Mouse (Mus musculus) brown adipose tissue, adult 24 weeks (tissue): Measurements from ENCODE around the gene Stxbp1. TPM values are rescaled to one million over a fixed set of nuclear protein-coding genes. Genes with fewer than 3 reads are reported as not detected.
A peak's percentile ranks its signal among the peaks of the same experiment; 100 is the strongest.

Experiments used
- H3K27ac ChIP-seq: fragments of 200-500 bp; replicated peaks from 2 replicates; pipeline ENCODE4 v1.5.1; 2012; ENCODE audit warnings: low read depth, mild to moderate bottlenecking, low read length
- H3K4me1 ChIP-seq: fragments of 200-500 bp; 2 replicates; pipeline ENCODE4 v1.6.1; 2012; ENCODE audit warnings: low read length, mixed read lengths; ENCODE audit not compliant: control insufficient read depth, insufficient read depth, insufficient read length
- H3K4me3 ChIP-seq: fragments of 200-500 bp; 2 replicates; pipeline ENCODE4 v1.5.1; 2012; ENCODE audit warnings: low read depth, mild to moderate bottlenecking, low read length, moderate library complexity; ENCODE audit not compliant: insufficient read depth
- polyA plus RNA-seq: library from polyadenylated mRNA; stranded (reverse); fragments of >200 nt; gene quantifications from 2 replicates; pipeline ENCODE4 v1.2.4, GENCODE M21; 2012; ENCODE audit not compliant: missing spikeins, insufficient read depth, insufficient read length

Stxbp1 gene
- polyA plus RNA-seq, 1 experiment, result 4.0 TPM

- no peaks in the 10 kb centered on the region for H3K4me1 ChIP-seq
- no peak overlapping the region for H3K4me3 ChIP-seq
- H3K27ac ChIP-seq, result no peak overlapping the region
Observed at GRCm38 (mm10) chr2:32808816-32809566, 38.1 kb downstream of the Stxbp1 start.

DNA sequence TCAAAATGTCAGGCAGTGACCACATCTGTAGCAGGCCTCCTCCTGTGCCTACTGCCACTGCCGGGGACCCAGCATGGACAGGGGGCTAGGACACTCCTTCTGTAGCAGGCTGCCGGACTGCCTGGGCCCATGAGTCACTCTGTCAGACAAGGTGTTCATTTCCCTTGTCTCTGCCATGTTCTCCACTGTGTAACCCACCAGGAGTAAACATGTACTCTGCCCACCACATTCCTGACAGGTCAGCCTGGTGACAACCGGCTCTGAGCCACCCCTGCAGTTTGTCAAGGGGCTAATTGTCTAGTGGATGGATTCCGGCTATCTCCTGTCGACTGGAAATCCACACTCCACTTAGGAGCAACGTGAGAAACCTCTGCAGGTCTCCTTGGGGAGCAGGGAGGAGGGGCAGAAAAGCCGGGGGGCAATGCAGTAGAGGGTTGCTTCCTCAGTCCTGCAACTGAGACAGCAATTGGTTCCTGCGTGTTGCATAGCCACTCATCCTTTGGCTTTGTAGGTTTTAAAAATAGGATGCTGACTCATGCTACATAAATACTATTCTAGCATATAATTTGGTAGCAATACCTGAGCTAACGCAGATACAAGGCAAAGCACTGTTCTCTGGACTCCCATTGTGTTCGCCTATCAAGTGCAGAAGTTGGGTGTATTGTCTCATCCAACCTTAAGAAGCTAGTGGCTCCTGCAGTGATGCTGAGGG lies 48.6 kb downstream of the Stxbp1 start:
- H3K4me3 ChIP-seq, result no peak overlapping the region
- no peaks in the 10 kb centered on the region for H3K4me1 ChIP-seq
- H3K27ac ChIP-seq, result no peak overlapping the region

DNA sequence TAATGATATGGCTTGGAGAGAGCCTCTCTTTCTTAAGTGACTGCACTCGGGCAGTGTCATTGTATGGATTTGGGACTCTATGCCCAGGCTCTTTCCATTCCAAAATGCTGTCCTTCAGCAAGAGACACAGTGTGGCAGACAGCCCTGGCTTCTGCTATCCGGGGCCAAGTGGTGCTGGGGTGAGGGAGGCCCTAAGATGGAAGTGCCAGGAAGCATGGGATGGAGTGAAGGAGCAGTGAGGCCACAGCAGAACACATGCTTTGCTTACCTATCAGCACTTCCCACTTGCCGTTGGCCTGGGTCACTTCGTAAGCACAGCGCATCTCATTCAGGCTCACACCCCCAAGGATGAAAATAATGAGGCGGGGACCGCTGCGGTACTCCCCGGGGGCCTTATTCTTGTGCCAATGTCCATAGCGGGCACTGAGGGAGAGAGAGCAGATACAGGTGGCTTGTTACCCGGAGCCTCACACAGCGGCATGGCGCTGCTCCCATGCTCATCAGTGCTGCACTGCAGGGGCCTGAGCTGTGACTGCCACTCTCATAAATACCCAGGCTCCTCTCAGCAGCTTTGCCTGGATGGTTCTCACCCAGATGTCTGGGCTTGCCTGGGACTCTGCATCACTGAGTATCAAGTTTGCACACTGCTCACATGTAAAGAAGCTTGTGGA lies 51.2 kb downstream of the Stxbp1 start:
- Histone ChIP-seq H3K27ac (no peak overlapping the region), H3K4me1 (no peaks in the 10 kb centered on the region), H3K4me3 (no peak overlapping the region)

- no peaks in the 10 kb centered on the region for H3K4me1 ChIP-seq
- H3K27ac ChIP-seq, result no peak overlapping the region
- H3K4me3 ChIP-seq, result no peak overlapping the region
Observed at GRCm38 (mm10) chr2:32791297-32791696, 55.7 kb downstream of the Stxbp1 start.

GRCm38 (mm10) chr2:32788581-32788980 lies 58.5 kb downstream of the Stxbp1 start:
- H3K4me1 ChIP-seq, result no peaks in the 10 kb centered on the region
- H3K27ac ChIP-seq, result no peak overlapping the region
- H3K4me3 ChIP-seq, result no peak overlapping the region

DNA sequence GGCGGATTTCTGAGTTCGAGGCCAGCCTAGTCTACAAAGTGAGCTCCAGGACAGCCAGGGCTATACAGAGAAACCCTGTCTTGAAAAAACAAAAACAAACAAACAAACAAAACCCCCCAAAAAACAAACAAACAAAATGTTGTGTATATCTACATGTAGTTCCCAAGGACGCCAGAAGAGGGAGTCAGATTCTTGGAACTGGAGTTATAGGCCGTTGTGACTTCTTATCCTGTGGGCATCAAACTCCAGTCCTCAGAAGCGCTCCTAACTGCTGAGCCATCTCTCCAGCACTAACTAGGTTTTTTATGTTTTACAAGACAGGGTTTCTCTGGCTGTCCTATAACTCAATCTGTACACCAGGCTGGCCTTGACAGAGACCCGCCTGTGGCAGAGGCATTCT lies 59.9 kb downstream of the Stxbp1 start:
- H3K4me3 ChIP-seq, result no peak overlapping the region
- H3K27ac ChIP-seq, result no peak overlapping the region
- H3K4me1 ChIP-seq, result no peaks in the 10 kb centered on the region

- Histone ChIP-seq H3K4me1 (no peaks in the 10 kb centered on the region), H3K4me3 (peak within 1 kb of the TSS; percentile 24; the same call in 1 of the 2 replicates), H3K27ac (no peak within 1 kb of the TSS)
Observed at GRCm38 (mm10) chr2:32784048-32784681, 62.9 kb downstream of the Stxbp1 start, which contains the start of gene Cfap157. TSS of gene Cfap157 (minus strand) at chr2:32784428.

DNA sequence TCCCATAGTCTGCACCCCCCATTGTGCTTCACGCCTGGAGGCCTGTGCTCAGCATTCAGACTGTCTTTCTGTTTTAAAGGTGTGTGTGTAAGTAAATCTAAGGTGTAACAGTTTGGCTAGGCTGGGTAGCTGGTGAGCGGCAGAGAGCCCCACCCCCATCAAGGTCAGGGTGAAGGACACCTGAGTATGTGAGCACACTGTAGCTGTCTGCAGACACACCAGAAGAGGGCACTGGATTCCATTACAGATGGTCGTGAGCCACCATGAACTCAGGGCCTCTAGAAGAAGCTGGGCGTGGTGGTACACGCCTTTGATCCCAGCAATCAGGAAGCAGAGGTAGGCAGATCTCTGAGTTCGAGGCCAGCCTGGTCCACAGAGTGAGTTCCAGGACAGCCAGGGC lies 65.3 kb downstream of the Stxbp1 start:
- H3K4me3 ChIP-seq, result no peak overlapping the region
- H3K27ac ChIP-seq, result no peak overlapping the region
- no peaks in the 10 kb centered on the region for H3K4me1 ChIP-seq

DNA sequence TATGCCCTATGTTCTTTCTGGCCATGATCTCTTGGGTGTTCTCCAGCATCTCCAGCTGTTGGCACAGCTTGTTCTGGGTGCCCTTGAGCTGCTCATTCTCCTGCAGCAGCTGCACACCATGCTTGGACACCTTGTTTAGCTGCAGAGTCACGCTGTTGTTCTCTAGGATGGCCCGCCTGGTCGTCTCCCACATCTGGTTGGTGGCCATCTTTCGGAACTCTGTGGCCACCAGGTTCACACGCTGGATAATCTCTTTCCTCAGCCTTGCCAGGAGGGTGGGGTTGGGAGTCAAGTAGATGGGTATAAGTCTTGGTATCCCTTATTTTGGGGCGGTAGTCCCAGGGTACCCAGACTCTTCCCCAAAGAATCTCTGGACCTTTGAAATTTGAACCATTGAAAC lies 67.3 kb downstream of the Stxbp1 start:
- H3K4me1 ChIP-seq, result no peaks in the 10 kb centered on the region

DNA sequence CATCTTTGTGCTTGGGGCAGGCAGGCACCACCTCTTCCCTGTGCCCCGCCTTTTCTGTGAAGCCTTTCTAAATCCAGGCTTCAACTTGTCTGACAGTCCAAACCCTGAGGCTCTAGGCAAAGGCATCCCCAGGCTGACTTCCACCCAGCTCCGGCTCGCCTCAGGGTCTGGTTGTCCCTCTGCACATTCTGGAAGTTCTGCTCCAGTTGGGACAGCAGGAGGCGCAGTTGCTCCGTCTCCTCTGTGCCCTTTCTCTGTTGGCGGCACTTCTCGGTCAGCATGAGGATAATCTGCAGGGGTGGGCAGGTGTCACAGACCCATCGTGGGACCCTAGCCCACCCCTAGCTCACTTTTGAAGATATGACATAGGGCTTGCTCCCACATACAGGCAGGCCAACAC lies 67.9 kb downstream of the Stxbp1 start:
- Histone ChIP-seq H3K4me1 (no peaks in the 10 kb centered on the region), H3K27ac (no peak overlapping the region), H3K4me3 (no peak overlapping the region)

More for the DNA sequence above, 67.3 kb downstream of the Stxbp1 start:
- H3K4me3 ChIP-seq, result no peak overlapping the region
- no peak overlapping the region for H3K27ac ChIP-seq

DNA sequence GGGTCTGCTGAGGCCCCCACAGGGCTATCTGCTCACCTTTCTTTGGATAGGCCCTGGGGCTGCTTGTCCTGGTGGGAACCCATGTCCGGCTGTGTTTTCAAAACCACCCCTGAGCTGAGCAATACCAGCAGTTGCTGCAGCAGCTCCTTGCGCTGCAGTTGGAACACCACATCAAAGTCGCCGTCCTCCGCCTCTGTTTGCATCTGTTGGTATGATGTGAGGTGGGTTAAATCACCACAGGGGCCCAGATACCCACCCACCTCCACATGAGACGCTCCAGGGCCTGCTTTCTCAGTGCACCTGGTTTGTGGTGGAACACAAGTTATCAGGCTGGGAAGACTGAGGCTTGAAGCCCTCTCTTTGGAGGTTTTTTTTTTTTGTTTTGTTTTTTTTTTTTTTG lies 69.0 kb downstream of the Stxbp1 start:
- Histone ChIP-seq H3K4me3 (no peak overlapping the region), H3K4me1 (no peaks in the 10 kb centered on the region), H3K27ac (no peak overlapping the region)

- Histone ChIP-seq H3K4me3 (peak overlapping the region; percentile 61), H3K27ac (no peak overlapping the region), H3K4me1 (no peaks in the 10 kb centered on the region)
Observed at GRCm38 (mm10) chr2:32776192-32776591, 70.9 kb downstream of the Stxbp1 start.

DNA sequence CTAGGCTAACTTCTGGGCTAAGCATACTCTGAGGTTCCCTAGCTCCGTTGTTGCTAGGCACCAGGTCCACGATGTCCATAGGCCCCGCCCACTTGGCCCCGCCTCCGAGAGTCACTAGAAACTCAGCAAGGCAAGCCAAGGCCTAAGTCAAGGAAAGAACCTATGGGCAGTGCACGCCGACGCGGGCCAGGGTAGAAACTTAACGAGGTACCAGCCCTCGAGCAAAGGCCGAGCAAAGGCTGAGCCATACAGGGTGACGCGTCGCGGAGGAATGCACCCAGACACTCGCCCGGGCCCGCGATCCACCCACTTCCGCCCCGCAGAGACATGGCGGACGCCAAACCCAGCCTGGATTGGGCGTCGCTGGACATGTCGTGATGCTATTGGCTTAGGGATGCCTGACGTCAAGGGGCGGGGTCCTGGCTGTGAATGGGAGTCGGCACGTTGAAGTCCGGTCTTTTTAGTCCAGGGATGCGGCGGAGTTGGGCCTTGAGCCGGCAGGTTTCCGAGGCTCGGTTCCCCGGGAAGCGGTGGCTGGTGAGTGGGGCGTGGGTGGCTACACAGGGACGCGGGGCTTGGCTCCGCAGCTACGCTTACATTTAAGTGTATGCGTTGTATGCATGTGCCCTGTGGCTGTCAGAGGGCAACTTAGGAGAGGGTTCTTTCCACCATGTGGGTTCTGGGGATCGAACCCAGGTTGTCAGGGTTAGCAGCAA lies 71.5 kb downstream of the Stxbp1 start, which contains the start of the genes Ttc16 and Ptrh1:
Gene Ttc16, minus strand, starts transcription at position 275 of the 716 bp plus-strand sequence.
Gene Ptrh1, plus strand, starts transcription at position 428 of the 716 bp plus-strand sequence.
- Histone ChIP-seq H3K4me3 (peak within 1 kb of the TSS; percentile 78), H3K27ac (peak within 1 kb of the TSS; percentile 82), H3K4me1 (no peaks in the 10 kb centered on the region)

GRCm38 (mm10) chr2:32772626-32773279 lies 74.3 kb downstream of the Stxbp1 start:
- Histone ChIP-seq H3K4me3 (no peak overlapping the region), H3K4me1 (no peaks in the 10 kb centered on the region), H3K27ac (no peak overlapping the region)
